Mouse (Mus musculus) liver, embryonic 12.5 days (tissue): ENCODE data around the gene Glis3. TPM values are rescaled to one million over a fixed set of nuclear protein-coding genes. Genes with fewer than 3 reads are reported as not detected.

ENCODE experiments used
- ATAC-seq: fragments of 200-750 bp; cut with Nextera tagmentation; 2 replicates; pipeline ENCODE4 v1.8.0; 2017; ENCODE audit warnings: moderate number of reproducible peaks, mild to moderate bottlenecking, moderate library complexity
- H3K27ac ChIP-seq: fragments of 300-500 bp; sonication (generic); 2 replicates; pipeline ENCODE4 v1.5.1; 2016; ENCODE audit warnings: mild to moderate bottlenecking
- H3K27me3 ChIP-seq: fragments of 300-500 bp; sonication (generic); replicated peaks from 2 replicates; pipeline ENCODE4 v1.6.1; 2016; ENCODE audit warnings: mild to moderate bottlenecking, moderate library complexity
- H3K36me3 ChIP-seq: fragments of 300-500 bp; sonication (generic); 2 replicates; pipeline ENCODE4 v1.6.1; 2016; ENCODE audit warnings: mild to moderate bottlenecking, moderate library complexity
- H3K4me1 ChIP-seq: fragments of 300-500 bp; sonication (generic); 2 replicates; pipeline ENCODE4 v1.6.1; 2016
- H3K4me2 ChIP-seq: fragments of 300-500 bp; sonication (generic); 2 replicates; pipeline ENCODE4 v1.6.1; 2016; ENCODE audit warnings: mild to moderate bottlenecking, moderate library complexity
- H3K4me3 ChIP-seq: fragments of 300-500 bp; sonication (generic); 2 replicates; pipeline ENCODE4 v1.5.1; 2016; ENCODE audit warnings: mild to moderate bottlenecking, moderate library complexity
- H3K9ac ChIP-seq: fragments of 300-500 bp; sonication (generic); 2 replicates; pipeline ENCODE4 v1.6.1; 2016; ENCODE audit warnings: mild to moderate bottlenecking, moderate library complexity
- H3K9me3 ChIP-seq: fragments of 300-500 bp; sonication (generic); replicated peaks from 2 replicates; pipeline ENCODE4 v1.6.1; 2016; ENCODE audit warnings: mild to moderate bottlenecking, moderate library complexity
- WGBS: fragments of 180-500 bp; shearing (Covaris S2); methylation state at CpG from one replicate; pipeline ENCODE4 v1.1.7; 2016; ENCODE audit not compliant: insufficient replicate concordance; 5-methylcytosine and 5-hydroxymethylcytosine counted together
- polyA plus RNA-seq: library from polyadenylated mRNA; unstranded; fragments of >200 nt; fragmentation: Nextera tagmentation; extraction: Ambion mirVana; gene quantifications from 2 replicates; pipeline ENCODE4 v1.2.1, GENCODE M21; 2016

The Glis3 gene
- polyA plus RNA-seq, 1 experiment from 2014 or later, result 0.44 TPM

DNA sequence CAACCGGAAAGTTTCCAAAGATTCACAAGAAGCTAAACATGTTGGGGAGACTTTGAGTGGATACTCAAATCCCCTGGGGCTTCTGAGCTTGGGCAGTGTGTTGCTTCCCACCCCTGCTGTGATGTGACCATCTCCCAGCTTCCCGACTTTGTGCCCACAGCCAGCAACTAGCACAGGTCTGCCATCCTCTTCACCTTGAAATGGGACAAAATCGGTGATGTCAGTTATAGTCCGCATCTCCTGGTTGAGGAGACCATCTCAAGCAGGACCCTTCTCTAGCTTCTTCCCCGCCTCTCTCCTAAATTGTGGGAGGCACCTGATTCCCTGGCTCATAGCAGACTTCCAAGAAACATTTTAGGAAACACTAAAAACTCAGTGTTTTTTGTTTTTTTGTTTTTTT is 352.3 kb downstream of the Glis3 start:
- 63% methylated on average over 5 of the region's 5 CpGs for WGBS
- Histone ChIP-seq H3K27ac (no peak overlapping the region), H3K4me2 (no peak overlapping the region), H3K9me3 (no peaks in the 10 kb centered on the region), H3K4me3 (no peak overlapping the region), H3K27me3 (no peaks in the 10 kb centered on the region), H3K36me3 (no peaks in the 10 kb centered on the region), H3K9ac (no peak overlapping the region), H3K4me1 (no peaks in the 10 kb centered on the region)
- ATAC-seq, result no peak

DNA sequence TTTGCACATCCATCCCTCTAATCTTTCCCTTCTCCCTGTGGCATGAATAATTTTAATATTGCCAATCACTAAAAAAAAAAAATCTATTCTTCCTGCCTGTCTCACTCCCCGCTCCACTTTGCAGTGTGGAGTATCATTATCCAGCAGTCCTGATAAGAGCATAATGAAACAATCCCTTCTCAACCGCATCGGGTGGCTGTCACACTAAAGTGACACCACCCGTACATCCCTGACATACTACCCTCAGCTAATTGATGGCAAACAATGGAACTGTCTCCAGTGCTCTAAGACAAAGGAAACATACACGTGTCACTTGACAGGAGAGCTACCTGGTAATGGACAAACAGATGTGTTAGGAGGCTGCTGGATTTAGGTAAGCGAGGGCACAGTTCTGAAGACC is 373.8 kb downstream of the Glis3 start:
- Histone ChIP-seq H3K36me3 (no peaks in the 10 kb centered on the region), H3K9ac (no peak overlapping the region), H3K4me2 (no peak overlapping the region), H3K9me3 (no peaks in the 10 kb centered on the region), H3K4me3 (no peak overlapping the region), H3K4me1 (no peaks in the 10 kb centered on the region), H3K27me3 (no peaks in the 10 kb centered on the region), H3K27ac (no peak overlapping the region)
- 53% methylated on average over 6 of the region's 6 CpGs for WGBS
- ATAC-seq, result no peak

DNA sequence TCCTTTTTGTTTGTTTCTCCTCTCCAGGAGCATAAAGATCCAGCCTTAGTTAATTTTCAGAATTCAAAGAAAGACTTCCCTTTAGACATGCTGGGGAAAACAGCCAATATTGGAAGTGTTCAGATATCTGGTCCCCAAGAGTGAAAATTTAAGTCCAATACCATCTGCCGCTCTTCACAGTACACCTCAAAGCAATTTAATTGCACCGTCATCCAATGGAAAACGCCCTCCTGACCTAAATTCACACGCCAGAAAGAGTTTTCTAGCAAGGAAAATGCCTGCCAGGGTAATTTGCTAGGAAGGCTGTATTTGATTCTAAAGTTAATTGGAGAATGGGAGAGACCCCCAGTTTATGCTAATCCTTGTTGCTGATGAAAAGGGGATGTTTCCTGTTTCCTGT is 374.4 kb downstream of the Glis3 start:
- Histone ChIP-seq H3K9ac (no peak overlapping the region), H3K4me1 (no peaks in the 10 kb centered on the region), H3K36me3 (no peaks in the 10 kb centered on the region), H3K27me3 (no peaks in the 10 kb centered on the region), H3K4me2 (no peak overlapping the region), H3K4me3 (no peak overlapping the region), H3K27ac (no peak overlapping the region), H3K9me3 (no peaks in the 10 kb centered on the region)
- 51% methylated on average over 4 of the region's 4 CpGs for WGBS
- ATAC-seq, result no peak

DNA sequence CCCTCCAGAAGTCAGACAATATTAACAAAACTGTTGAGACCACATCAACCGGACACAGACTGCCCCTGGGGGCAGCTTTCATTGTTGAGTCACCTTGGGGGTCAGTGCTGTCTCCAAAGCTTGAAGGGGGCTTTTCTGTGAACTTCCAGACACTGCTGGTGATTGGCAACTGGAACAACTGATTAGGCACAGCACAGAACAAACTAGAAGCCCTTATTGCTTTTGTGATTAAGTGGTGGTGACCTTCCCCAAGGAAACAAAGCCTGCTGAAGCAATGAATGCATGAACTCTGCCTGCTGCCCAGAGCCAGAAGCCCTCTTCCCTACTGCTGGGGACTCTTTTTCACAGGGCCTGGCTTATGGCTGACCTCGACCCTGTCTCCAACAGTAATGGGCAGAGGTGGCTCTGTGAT is 377.0 kb downstream of the Glis3 start:
- Histone ChIP-seq H3K27me3 (no peaks in the 10 kb centered on the region), H3K4me1 (no peaks in the 10 kb centered on the region), H3K36me3 (no peaks in the 10 kb centered on the region), H3K4me3 (no peak overlapping the region), H3K9me3 (no peaks in the 10 kb centered on the region), H3K27ac (no peak overlapping the region), H3K9ac (no peak overlapping the region), H3K4me2 (no peak overlapping the region)
- WGBS, result 33% methylated on average over 2 of the region's 2 CpGs
- ATAC-seq, result no peak

DNA sequence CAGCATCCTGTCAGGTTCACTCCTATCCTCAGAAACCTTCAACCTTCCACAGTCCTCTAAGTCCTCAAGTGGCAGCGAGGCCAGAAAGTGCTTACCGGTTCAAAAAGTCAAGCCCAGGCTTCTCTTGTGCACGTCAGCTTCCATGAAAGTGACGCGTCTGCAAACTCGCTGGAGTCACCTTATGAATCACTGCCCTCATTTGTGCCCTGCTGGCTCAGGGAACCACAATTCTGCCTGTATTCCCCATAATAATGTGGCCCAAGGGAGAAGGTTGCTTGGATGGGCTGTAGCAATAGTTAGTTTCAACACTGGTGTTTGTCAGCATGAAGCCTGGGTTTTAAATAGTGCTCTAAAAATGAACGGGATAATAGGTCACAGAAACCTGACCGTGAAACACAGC is 379.7 kb downstream of the Glis3 start:
- no peak for ATAC-seq
- 71% methylated on average over 8 of the region's 8 CpGs for WGBS
- H3K4me3 ChIP-seq, result no peak overlapping the region

DNA sequence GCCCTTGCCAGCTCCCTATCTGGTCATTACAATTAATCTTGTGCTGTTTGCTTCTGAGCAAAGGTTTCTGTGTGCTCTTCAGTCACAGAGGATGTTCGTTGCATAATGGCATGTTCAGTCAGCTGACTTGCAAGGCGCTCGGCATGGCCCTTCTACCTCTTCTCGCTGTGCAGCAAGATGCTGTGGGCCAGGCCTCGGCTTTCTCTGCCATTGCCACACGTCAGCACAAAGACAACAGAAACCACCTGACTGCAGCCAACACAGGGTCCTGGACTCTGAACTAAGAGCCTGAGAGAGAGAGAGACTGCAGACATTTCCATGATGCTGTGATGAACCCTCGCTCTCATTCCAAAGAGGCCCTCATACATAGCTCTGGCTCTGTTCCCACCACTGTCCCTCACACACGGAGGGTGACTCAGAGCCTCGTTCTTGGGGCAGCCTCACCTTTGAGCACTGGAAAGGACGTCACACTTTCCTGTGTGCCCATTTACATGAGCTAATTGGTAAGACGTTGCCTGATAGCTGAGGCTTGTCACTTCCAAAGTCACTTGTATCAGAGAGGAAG is 380.6 kb downstream of the Glis3 start:
- no peaks in the 10 kb centered on the region for H3K27me3 ChIP-seq
- H3K4me3 ChIP-seq, result no peak overlapping the region
- 52% methylated on average over 11 of the region's 11 CpGs for WGBS
- no peak overlapping the region for H3K4me2 ChIP-seq
- no peaks in the 10 kb centered on the region for H3K9me3 ChIP-seq
- H3K4me1 ChIP-seq, result no peaks in the 10 kb centered on the region
- H3K9ac ChIP-seq, result no peak overlapping the region
- no peaks in the 10 kb centered on the region for H3K36me3 ChIP-seq
- ATAC-seq, result no peak
- no peak overlapping the region for H3K27ac ChIP-seq

More for the DNA sequence above, 379.7 kb downstream of the Glis3 start:
- Histone ChIP-seq H3K27ac (no peak overlapping the region), H3K4me1 (no peaks in the 10 kb centered on the region), H3K9me3 (no peaks in the 10 kb centered on the region), H3K4me2 (no peak overlapping the region), H3K27me3 (no peaks in the 10 kb centered on the region), H3K36me3 (no peaks in the 10 kb centered on the region), H3K9ac (no peak overlapping the region)

DNA sequence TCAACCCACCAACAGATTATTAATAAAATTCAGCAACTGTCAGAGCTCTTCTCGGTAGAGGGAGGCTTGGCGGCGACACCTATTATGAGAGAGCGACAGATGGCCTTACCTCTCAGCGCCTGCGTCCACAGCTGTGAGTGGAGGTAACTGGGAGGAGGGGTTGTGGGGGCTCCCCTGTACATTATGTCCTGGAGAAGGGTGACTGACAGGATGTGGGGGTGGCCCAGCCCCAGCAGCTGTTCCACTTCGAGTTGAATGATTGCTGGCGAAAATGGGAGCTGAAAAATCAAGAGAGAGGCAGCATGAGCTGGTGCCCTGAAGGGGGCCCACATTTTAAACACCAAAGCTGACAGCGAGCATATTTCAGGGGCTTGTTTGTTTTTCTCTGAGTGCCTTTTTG is 381.2 kb downstream of the Glis3 start:
- no peak overlapping the region for H3K4me3 ChIP-seq
- H3K4me2 ChIP-seq, result no peak overlapping the region
- ATAC-seq, result no peak
- H3K27me3 ChIP-seq, result no peaks in the 10 kb centered on the region
- 67% methylated on average over 9 of the region's 9 CpGs for WGBS
- H3K9ac ChIP-seq, result no peak overlapping the region
- H3K27ac ChIP-seq, result no peak overlapping the region
- no peaks in the 10 kb centered on the region for H3K4me1 ChIP-seq
- H3K36me3 ChIP-seq, result no peaks in the 10 kb centered on the region
- no peaks in the 10 kb centered on the region for H3K9me3 ChIP-seq

DNA sequence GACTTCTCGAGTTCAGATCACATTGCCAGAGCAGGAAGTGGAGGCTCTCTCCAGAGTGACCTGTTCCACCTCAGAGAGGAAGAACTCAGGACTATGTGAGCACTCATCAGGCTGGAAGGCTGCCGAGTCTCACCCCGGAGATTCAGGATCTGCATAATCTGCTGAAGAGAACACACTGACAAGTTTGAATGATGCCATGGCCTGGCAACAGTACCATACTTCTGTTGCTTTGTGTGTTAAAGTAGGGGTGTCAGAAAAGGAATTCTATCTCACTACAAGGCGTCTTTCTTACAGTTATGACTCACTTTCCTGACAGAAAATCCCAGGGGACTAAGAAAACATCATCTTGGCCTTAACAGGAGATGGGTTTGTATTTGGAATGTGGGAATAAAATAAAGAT is 388.3 kb downstream of the Glis3 start:
- Histone ChIP-seq H3K4me2 (no peak overlapping the region), H3K9ac (no peak overlapping the region), H3K9me3 (no peaks in the 10 kb centered on the region), H3K4me1 (no peaks in the 10 kb centered on the region), H3K4me3 (no peak overlapping the region), H3K27ac (no peak overlapping the region), H3K36me3 (no peaks in the 10 kb centered on the region), H3K27me3 (no peaks in the 10 kb centered on the region)
- 53% methylated on average over 4 of the region's 4 CpGs for WGBS
- no peak for ATAC-seq

DNA sequence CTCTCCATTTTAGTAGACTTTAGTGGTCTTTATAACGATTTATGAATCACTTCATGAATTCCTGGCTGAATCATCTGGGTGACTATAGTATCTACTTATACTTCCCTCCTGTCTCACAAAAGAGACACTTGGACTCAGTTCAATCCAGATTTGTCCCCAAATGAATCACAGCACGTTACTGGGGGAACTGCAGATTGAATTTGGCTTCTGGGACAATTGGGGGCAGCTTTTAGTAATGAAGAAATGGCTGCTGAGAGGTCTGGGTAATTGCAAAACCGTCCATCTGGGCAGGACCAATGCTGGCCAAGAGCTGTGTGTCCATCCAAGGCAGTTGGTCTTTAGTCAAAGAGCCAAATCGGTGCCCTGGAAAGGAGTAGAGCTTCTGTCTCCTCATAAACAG is 390.4 kb downstream of the Glis3 start:
- Histone ChIP-seq H3K27ac (no peak overlapping the region), H3K4me1 (no peaks in the 10 kb centered on the region), H3K4me2 (no peak overlapping the region), H3K4me3 (no peak overlapping the region), H3K36me3 (no peaks in the 10 kb centered on the region), H3K27me3 (no peaks in the 10 kb centered on the region), H3K9me3 (no peaks in the 10 kb centered on the region), H3K9ac (no peak overlapping the region)
- WGBS, result 55% methylated on average over 4 of the region's 4 CpGs
- no peak for ATAC-seq

DNA sequence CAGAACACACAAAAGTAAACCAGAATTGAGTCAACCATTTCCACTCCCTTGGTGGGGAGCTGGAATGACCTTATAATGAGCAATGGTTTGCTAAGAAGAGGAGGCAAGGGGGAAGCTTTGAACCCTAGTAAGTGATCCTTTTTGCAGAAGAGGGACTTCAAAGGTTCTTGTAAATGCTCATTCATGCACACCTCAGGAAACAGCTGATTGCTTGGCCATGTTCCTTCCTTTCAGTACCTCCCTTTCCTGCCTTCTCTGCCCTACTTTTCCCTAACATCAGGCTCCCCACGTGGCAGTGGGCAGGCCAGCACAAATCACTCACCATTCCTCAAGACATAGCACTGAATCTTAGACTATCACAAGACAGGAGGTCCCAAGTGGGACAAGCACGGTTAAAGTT is 392.4 kb downstream of the Glis3 start:
- Histone ChIP-seq H3K4me1 (no peaks in the 10 kb centered on the region), H3K4me2 (no peak overlapping the region), H3K9ac (no peak overlapping the region), H3K27me3 (no peaks in the 10 kb centered on the region), H3K36me3 (no peaks in the 10 kb centered on the region), H3K27ac (no peak overlapping the region), H3K4me3 (no peak overlapping the region), H3K9me3 (no peaks in the 10 kb centered on the region)
- 37% methylated on average over 2 of the region's 2 CpGs for WGBS
- no peak for ATAC-seq

DNA sequence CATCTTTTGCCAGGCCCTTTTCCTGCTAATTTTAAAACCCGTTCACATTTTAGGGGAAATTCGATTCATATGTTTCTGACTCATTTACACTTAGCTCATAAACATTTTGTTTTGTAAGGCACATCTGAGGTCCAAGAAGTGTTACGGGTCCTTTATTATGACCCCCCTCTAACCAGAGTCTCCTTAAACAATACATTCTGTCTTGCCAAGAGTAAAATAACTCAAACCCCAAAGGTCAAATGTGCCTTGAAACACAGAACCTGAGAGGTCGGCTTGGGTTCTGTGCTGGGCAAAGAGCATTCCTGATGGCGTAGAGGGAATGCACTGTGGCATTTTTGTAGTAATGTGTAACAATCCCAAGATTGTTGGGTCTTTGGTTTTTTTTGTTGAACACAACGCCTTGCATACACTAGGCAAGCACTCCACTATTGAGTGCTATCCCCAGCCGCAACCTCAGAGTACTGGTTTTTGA is 395.7 kb downstream of the Glis3 start:
- no peak for ATAC-seq
- no peaks in the 10 kb centered on the region for H3K27me3 ChIP-seq
- no peak overlapping the region for H3K9ac ChIP-seq
- no peak overlapping the region for H3K27ac ChIP-seq
- no peaks in the 10 kb centered on the region for H3K4me1 ChIP-seq
- 77% methylated on average over 7 of the region's 7 CpGs for WGBS
- H3K4me3 ChIP-seq, result no peak overlapping the region
- H3K36me3 ChIP-seq, result no peaks in the 10 kb centered on the region
- H3K9me3 ChIP-seq, result no peaks in the 10 kb centered on the region
- no peak overlapping the region for H3K4me2 ChIP-seq

DNA sequence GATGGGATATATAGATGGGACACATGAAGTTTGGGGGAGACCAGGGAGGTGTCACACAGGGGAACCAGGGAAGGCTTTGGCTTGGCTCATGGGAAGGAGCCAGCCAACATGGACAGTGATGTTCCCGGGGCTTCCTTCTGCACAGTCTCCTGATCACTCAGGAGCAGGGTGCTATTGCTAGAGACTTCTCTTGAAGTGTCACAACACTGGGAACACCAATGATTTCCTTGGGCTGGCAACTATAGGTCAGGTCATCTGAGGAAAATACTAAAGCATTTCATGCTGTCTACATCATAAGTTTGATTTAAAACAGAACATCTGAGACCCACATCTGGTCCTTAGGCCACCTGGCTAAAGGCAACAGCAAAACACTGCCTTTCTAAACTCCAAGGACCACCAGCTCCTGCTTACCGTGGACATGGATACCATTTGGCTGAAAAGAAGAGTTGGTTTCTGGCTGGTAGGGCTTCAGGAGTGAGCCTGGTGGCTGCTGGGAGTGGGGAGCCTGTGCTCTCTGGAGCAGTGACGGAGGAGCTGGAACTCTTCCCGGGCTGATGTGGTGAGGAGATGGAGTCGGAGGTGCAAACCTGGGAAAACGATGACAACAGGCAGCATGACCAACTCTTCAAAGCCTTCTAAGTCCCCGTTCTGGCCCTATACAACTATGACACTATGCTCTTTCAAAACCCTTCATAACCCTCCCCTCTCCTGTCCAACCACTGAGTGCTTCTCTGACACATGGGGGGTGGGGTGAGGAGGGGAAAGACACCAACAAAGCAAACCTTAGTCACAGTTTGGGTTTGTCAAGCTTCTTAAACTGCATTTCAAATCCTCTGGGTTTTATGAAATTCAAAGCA is 396.4 kb downstream of the Glis3 start:
- no peaks in the 10 kb centered on the region for H3K27me3 ChIP-seq
- no peak for ATAC-seq
- H3K9me3 ChIP-seq, result no peaks in the 10 kb centered on the region
- 74% methylated on average over 7 of the region's 7 CpGs for WGBS
- H3K9ac ChIP-seq, result no peak overlapping the region
- no peak overlapping the region for H3K4me3 ChIP-seq
- no peaks in the 10 kb centered on the region for H3K36me3 ChIP-seq
- no peaks in the 10 kb centered on the region for H3K4me1 ChIP-seq
- no peak overlapping the region for H3K4me2 ChIP-seq
- no peak overlapping the region for H3K27ac ChIP-seq
